Mouse (Mus musculus) thymus, adult 2 months (tissue): Measurements from ENCODE around the gene Mmd.

Experiments
- CTCF ChIP-seq: fragments of 200-500 bp; IDR thresholded peaks from 2 replicates; pipeline ENCODE4 v1.5.1; 2012; ENCODE audit warnings: mild to moderate bottlenecking, control low read depth, low read length, moderate library complexity, borderline replicate concordance; ENCODE audit not compliant: control insufficient read depth, poor library complexity, insufficient read depth; ENCODE audit errors: extremely low read depth
- POLR2A ChIP-seq: fragments of 200-500 bp; IDR thresholded peaks from 2 replicates; pipeline ENCODE4 v1.6.1; 2012; ENCODE audit warnings: mild to moderate bottlenecking, low read length, control low read depth, moderate library complexity; ENCODE audit not compliant: control insufficient read depth, poor library complexity, insufficient read depth; ENCODE audit errors: extremely low read depth

- no peak for TF ChIP-seq CTCF
- TF ChIP-seq POLR2A: no peak
Observed at GRCm38 (mm10) chr11:90320922-90321321, 71.7 kb downstream of the Mmd start.
